Mouse (Mus musculus) forebrain, embryonic 13.5 days (tissue): ENCODE measurements around the gene Upk2. TPM values are rescaled to one million over a fixed set of nuclear protein-coding genes. Genes with fewer than 3 reads are reported as not detected.
A peak's percentile ranks its signal among the peaks of the same experiment; 100 is the strongest.
"Not testable (repeated sequence)": the region's sequence is repeated elsewhere in the genome, so short reads cannot be mapped to it uniquely, and the experiment has no call there.

Source experiments
- ATAC-seq: fragments of 200-750 bp; cut with Nextera tagmentation; 2 replicates; pipeline ENCODE4 v1.8.0; 2017
- H3K27ac ChIP-seq: fragments of 300-500 bp; sonication (generic); 2 replicates; pipeline ENCODE4 v1.5.1; 2015; ENCODE audit warnings: inconsistent platforms, mild to moderate bottlenecking, moderate library complexity
- H3K27me3 ChIP-seq: fragments of 300-500 bp; sonication (generic); 2 replicates; pipeline ENCODE4 v1.6.1; 2015; ENCODE audit warnings: mild to moderate bottlenecking, inconsistent platforms
- H3K36me3 ChIP-seq: fragments of 300-500 bp; sonication (generic); 2 replicates; pipeline ENCODE4 v1.6.1; 2015; ENCODE audit warnings: mild to moderate bottlenecking, inconsistent platforms; ENCODE audit not compliant: poor library complexity, severe bottlenecking
- H3K4me1 ChIP-seq: fragments of 300-500 bp; sonication (generic); 2 replicates; pipeline ENCODE4 v1.6.1; 2015; ENCODE audit warnings: inconsistent platforms
- H3K4me2 ChIP-seq: fragments of 300-500 bp; sonication (generic); 2 replicates; pipeline ENCODE4 v1.6.1; 2015; ENCODE audit warnings: inconsistent platforms, mild to moderate bottlenecking, moderate library complexity
- H3K4me3 ChIP-seq: fragments of 300-500 bp; sonication (generic); 2 replicates; pipeline ENCODE4 v1.5.1; 2015; ENCODE audit warnings: mild to moderate bottlenecking, inconsistent platforms
- H3K9ac ChIP-seq: fragments of 300-500 bp; sonication (generic); 2 replicates; pipeline ENCODE4 v1.6.1; 2015; ENCODE audit warnings: mild to moderate bottlenecking, inconsistent platforms
- H3K9me3 ChIP-seq: fragments of 300-500 bp; sonication (generic); replicated peaks from 2 replicates; pipeline ENCODE4 v1.6.1; 2016; ENCODE audit warnings: inconsistent platforms
- WGBS: fragments of 180-500 bp; shearing (Covaris S2); methylation state at CpG from one replicate; pipeline ENCODE4 v1.1.7; 2015; 5-methylcytosine and 5-hydroxymethylcytosine counted together
- polyA plus RNA-seq: library from polyadenylated mRNA; unstranded; fragments of >200 nt; fragmentation: Nextera tagmentation; extraction: Ambion mirVana; gene quantifications from 2 replicates; pipeline ENCODE4 v1.2.1, GENCODE M21; 2015

Upk2 gene
- polyA plus RNA-seq, 1 experiment from 2014 or later: not detected

GRCm38 (mm10) chr9:44444402-44445025, 10.3 kb downstream of the Upk2 start:
- not testable (repeated sequence) for H3K4me3 ChIP-seq, H3K9ac ChIP-seq, H3K27ac ChIP-seq, ATAC-seq, H3K4me1 ChIP-seq, H3K27me3 ChIP-seq, H3K4me2 ChIP-seq, H3K36me3 ChIP-seq, H3K9me3 ChIP-seq
- WGBS: 80% methylated on average over 7 of the region's 7 CpGs

GRCm38 (mm10) chr9:44440961-44441360, 13.8 kb downstream of the Upk2 start, which contains the start of gene Foxr1:
TSS of gene Foxr1 (minus strand) at chr9:44441136.
- H3K36me3 ChIP-seq: no peaks in the 10 kb centered on the region

GRCm38 (mm10) chr9:44435747-44436146, 19.0 kb downstream of the Upk2 start:
- no peak overlapping the region for H3K4me2 ChIP-seq
- no peak overlapping the region for H3K27ac ChIP-seq
- H3K9ac ChIP-seq: 0 out of 2 replicates have a peak overlapping the region, but pooled peaks have one; percentile 27
- H3K9me3 ChIP-seq: no peaks in the 10 kb centered on the region
- 84% methylated on average over 6 of the region's 6 CpGs for WGBS
- H3K36me3 ChIP-seq: no peaks in the 10 kb centered on the region
- H3K27me3 ChIP-seq: no peaks in the 10 kb centered on the region
- H3K4me3 ChIP-seq: no peak overlapping the region
- no peak for ATAC-seq
- H3K4me1 ChIP-seq: 0 out of 2 replicates have a peak, but pooled peaks cover 3% of the 10 kb centered on the region

More at GRCm38 (mm10) chr9:44440961-44441360, 13.8 kb downstream of the Upk2 start, which contains the start of gene Foxr1:
- Histone ChIP-seq H3K4me2 (no peak within 1 kb of the TSS), H3K9me3 (no peaks in the 10 kb centered on the region), H3K27ac (no peak within 1 kb of the TSS), H3K4me3 (no peak within 1 kb of the TSS), H3K9ac (no peak within 1 kb of the TSS), H3K27me3 (no peaks in the 10 kb centered on the region), H3K4me1 (no peaks in the 10 kb centered on the region)
- ATAC-seq: no peak
- 83% methylated on average over 19 of the region's 19 CpGs for WGBS

GRCm38 (mm10) chr9:44432577-44433185, 22.1 kb downstream of the Upk2 start:
- H3K4me1 ChIP-seq: 0 out of 2 replicates have a peak, but pooled peaks cover 3% of the 10 kb centered on the region
- ATAC-seq: no peak
- H3K4me2 ChIP-seq: no peak overlapping the region
- H3K9ac ChIP-seq: no peak overlapping the region
- no peak overlapping the region for H3K4me3 ChIP-seq
- H3K36me3 ChIP-seq: no peaks in the 10 kb centered on the region
- H3K27me3 ChIP-seq: no peaks in the 10 kb centered on the region
- H3K9me3 ChIP-seq: no peaks in the 10 kb centered on the region
- no peak overlapping the region for H3K27ac ChIP-seq
- 57% methylated on average over 5 of the region's 5 CpGs for WGBS

GRCm38 (mm10) chr9:44423576-44423975, 31.2 kb downstream of the Upk2 start:
- no peaks in the 10 kb centered on the region for H3K9me3 ChIP-seq
- no peak overlapping the region for H3K4me3 ChIP-seq
- no peaks in the 10 kb centered on the region for H3K36me3 ChIP-seq
- ATAC-seq: no peak
- no peaks in the 10 kb centered on the region; the same call in 1 of the 2 replicates for H3K4me1 ChIP-seq
- no peak overlapping the region for H3K27ac ChIP-seq
- H3K27me3 ChIP-seq: no peaks in the 10 kb centered on the region
- WGBS: 88% methylated on average over 4 of the region's 4 CpGs
- no peak overlapping the region for H3K4me2 ChIP-seq
- no peak overlapping the region for H3K9ac ChIP-seq

GRCm38 (mm10) chr9:44420280-44420898, 34.4 kb downstream of the Upk2 start:
- no peak overlapping the region for H3K27ac ChIP-seq
- H3K4me2 ChIP-seq: no peak overlapping the region
- peaks cover 8% of the 10 kb centered on the region; the same call in 1 of the 2 replicates for H3K36me3 ChIP-seq
- H3K27me3 ChIP-seq: no peaks in the 10 kb centered on the region
- H3K9ac ChIP-seq: no peak overlapping the region
- WGBS: 85% methylated on average over 5 of the region's 5 CpGs
- peaks cover 8% of the 10 kb centered on the region for H3K4me1 ChIP-seq
- no peak for ATAC-seq
- no peaks in the 10 kb centered on the region for H3K9me3 ChIP-seq
- no peak overlapping the region for H3K4me3 ChIP-seq

- H3K36me3 ChIP-seq, H3K4me2 ChIP-seq, H3K4me1 ChIP-seq, H3K27ac ChIP-seq, H3K4me3 ChIP-seq, H3K9ac ChIP-seq, H3K27me3 ChIP-seq, ATAC-seq, H3K9me3 ChIP-seq: not testable (repeated sequence)
- WGBS: 97% methylated on average over 9 of the region's 9 CpGs
Measured at GRCm38 (mm10) chr9:44419730-44420129, 35.0 kb downstream of the Upk2 start.

GRCm38 (mm10) chr9:44418519-44419385, 36.0 kb downstream of the Upk2 start, which contains the start of gene Ccdc84:
TSS of gene Ccdc84 (minus strand) at chr9:44418569.
- Histone ChIP-seq H3K9ac (peak within 1 kb of the TSS; percentile 86), H3K27me3 (no peaks in the 10 kb centered on the region), H3K4me3 (peak within 1 kb of the TSS; percentile 81), H3K36me3 (peaks cover 17% of the 10 kb centered on the region; the same call in 1 of the 2 replicates), H3K4me2 (peak within 1 kb of the TSS; percentile 85), H3K9me3 (no peaks in the 10 kb centered on the region), H3K27ac (peak within 1 kb of the TSS; percentile 72), H3K4me1 (peaks cover 8% of the 10 kb centered on the region)
- WGBS: 80% methylated on average over 14 of the region's 14 CpGs
- ATAC-seq: no peak

- peak overlapping the region; percentile 86 for H3K9ac ChIP-seq
- peak overlapping the region; percentile 72 for H3K27ac ChIP-seq
- peaks cover 26% of the 10 kb centered on the region for H3K36me3 ChIP-seq
- peaks cover 8% of the 10 kb centered on the region for H3K4me1 ChIP-seq
- H3K4me3 ChIP-seq: peak overlapping the region; percentile 81
- WGBS: under 1% methylated on average over 38 of the region's 38 CpGs
- H3K4me2 ChIP-seq: peak overlapping the region; percentile 85
- no peaks in the 10 kb centered on the region for H3K27me3 ChIP-seq
- no peaks in the 10 kb centered on the region for H3K9me3 ChIP-seq
- ATAC-seq: peak; percentile 86
Measured at GRCm38 (mm10) chr9:44417892-44418363, 36.8 kb downstream of the Upk2 start.

GRCm38 (mm10) chr9:44417156-44417891, 37.5 kb downstream of the Upk2 start:
- Histone ChIP-seq H3K9ac (peak overlapping the region; percentile 86), H3K27ac (peak overlapping the region; percentile 72; the same call in 1 of the 2 replicates), H3K9me3 (no peaks in the 10 kb centered on the region), H3K36me3 (peaks cover 32% of the 10 kb centered on the region), H3K27me3 (no peaks in the 10 kb centered on the region), H3K4me1 (peaks cover 8% of the 10 kb centered on the region), H3K4me2 (peak overlapping the region; percentile 85), H3K4me3 (peak overlapping the region; percentile 81)
- peak; percentile 65 for ATAC-seq
- 7% methylated on average over 25 of the region's 26 CpGs for WGBS

- H3K36me3 ChIP-seq: peaks cover 68% of the 10 kb centered on the region
- H3K27ac ChIP-seq: no peak overlapping the region
- H3K4me2 ChIP-seq: no peak overlapping the region
- WGBS: 87% methylated on average over 2 of the region's 2 CpGs
- H3K9ac ChIP-seq: no peak overlapping the region
- ATAC-seq: no peak
- H3K9me3 ChIP-seq: no peaks in the 10 kb centered on the region
- no peaks in the 10 kb centered on the region for H3K27me3 ChIP-seq
- H3K4me3 ChIP-seq: no peak overlapping the region
- H3K4me1 ChIP-seq: peaks cover 22% of the 10 kb centered on the region
Measured at GRCm38 (mm10) chr9:44412781-44413180, 42.0 kb downstream of the Upk2 start.
